Mouse (Mus musculus) megakaryocyte, adult 5-6 weeks (primary cell): ENCODE measurements around the gene Tshz2. TPM values are rescaled to one million over a fixed set of nuclear protein-coding genes. Genes with fewer than 3 reads are reported as not detected.
"Not testable (repeated sequence)": the region's sequence is repeated elsewhere in the genome, so short reads cannot be mapped to it uniquely, and the experiment has no call there.

Source experiments
- ATAC-seq: 2 replicates; pipeline ENCODE4 v1.8.0; 2016; ENCODE audit warnings: mild to moderate bottlenecking, inconsistent platforms; ENCODE audit not compliant: poor library complexity, severe bottlenecking
- total RNA-seq, 2 experiments: library from RNA; stranded (forward) in 1 of 2; stranded (reverse) in 1 of 2; fragments of 153-499, 151-499 nt in 1 of 2; fragments of 221-1000, 200-1000 nt in 1 of 2; gene quantifications; 2 replicates each; pipeline versions ENCODE4 v1.2.3 to v1.2.4; 2015 to 2017

Gene Tshz2
- total RNA-seq, 2 experiments from 2014 or later, result not detected

DNA sequence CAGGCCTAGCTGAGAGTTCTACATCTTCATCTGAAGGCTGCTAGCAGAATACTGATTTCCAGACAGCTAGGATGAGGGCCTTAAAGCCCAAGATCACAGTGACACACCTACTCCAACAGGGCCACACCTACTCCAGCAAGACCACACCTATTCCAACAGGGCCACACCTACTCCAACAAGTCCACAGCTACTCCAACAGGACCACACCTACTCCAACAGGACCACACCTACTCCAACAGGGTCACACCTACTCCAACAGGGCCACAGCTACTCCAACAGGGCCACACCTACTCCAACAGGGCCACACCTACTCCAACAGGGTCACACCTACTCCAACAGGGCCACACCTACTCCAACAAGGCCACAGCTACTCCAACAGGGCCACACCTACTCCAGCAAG, 224.2 kb downstream of the Tshz2 start:
- not testable (repeated sequence) for ATAC-seq

- ATAC-seq, result no peak
Observed at GRCm38 (mm10) chr2:169859078-169859855, 226.5 kb downstream of the Tshz2 start.

- ATAC-seq, result no peak
Observed at GRCm38 (mm10) chr2:169860895-169861294, 228.1 kb downstream of the Tshz2 start.

DNA sequence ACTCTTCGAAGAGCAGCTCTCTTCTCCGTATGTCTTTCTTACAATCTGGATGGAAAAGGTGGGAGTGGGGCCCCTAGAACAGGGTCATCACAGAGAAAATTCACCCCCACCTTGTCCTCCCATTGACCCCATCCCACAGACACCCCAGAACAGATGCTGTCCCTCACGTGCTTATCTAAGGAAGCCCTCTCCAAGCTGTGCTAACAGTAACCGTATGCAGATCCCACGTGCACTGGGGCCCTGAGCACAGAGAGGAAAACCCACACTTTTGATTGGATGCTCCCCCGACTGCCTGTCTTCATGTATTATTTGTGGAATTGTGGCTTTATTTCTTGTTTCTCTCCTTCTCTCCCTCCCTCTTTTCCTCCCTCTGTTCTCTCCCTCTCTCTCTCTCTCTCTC, 229.9 kb downstream of the Tshz2 start:
- no peak for ATAC-seq

DNA sequence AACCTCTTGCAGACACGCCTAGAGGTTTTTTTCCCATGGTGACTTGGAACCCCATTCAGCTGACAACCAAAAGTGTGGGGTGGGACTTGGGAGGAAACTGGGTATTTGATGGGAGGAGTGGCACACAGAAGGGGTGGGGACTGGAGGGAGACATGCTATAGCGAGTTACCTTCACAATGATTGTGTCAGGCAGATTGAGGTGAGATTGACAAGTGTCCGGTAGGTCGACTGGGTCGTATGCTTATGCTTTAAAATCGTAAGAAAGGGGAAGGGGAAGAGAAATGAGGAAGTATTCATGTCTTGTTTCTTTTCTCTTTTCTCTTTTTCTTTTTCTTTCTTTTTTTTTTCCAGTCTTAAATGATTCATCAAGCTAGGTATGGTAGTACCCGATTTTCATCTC, 236.7 kb downstream of the Tshz2 start:
- ATAC-seq, result peak; percentile 27; the same call in 1 of the 2 replicates

DNA sequence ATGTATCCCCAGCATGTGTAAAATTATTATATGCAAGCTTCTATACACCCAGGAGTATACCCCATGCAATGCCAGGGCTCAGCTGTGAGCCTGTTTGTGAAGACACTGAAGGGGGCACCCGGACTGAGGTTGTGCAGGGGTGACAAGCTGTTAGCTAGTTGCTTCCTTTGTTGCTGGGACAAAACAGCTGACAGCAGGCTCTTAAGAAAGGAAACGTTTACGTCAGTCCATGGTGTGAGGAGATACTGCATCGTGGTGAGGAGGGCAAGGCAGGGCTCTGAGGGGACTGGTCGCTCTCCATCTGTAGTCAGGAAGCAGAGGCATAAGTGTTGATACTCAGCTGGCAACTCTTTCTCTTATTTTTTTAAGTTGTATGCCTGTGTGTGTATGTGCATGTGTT, 237.7 kb downstream of the Tshz2 start:
- ATAC-seq, result no peak

- no peak for ATAC-seq
Observed at GRCm38 (mm10) chr2:169871436-169872060, 238.7 kb downstream of the Tshz2 start.

DNA sequence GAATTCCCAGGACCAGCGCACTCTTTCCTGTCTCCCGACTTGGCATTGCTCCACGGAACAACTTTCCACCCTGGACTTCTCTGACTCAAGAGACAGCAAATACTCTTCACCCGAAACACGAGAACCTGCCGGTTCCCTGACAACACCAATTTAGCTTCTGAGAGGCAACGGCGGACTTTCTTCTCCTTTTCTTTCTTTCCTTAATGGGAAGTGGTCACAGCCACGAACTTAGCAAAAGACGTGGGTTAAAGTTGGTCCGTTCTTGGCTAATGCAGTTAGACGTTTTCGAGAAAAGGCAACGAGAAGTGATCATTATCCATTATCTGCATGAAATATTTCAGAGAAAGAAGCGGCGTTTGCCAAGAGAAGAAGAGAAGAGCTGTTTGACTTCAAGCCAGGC, 240.6 kb downstream of the Tshz2 start:
- peak; percentile 72 for ATAC-seq

DNA sequence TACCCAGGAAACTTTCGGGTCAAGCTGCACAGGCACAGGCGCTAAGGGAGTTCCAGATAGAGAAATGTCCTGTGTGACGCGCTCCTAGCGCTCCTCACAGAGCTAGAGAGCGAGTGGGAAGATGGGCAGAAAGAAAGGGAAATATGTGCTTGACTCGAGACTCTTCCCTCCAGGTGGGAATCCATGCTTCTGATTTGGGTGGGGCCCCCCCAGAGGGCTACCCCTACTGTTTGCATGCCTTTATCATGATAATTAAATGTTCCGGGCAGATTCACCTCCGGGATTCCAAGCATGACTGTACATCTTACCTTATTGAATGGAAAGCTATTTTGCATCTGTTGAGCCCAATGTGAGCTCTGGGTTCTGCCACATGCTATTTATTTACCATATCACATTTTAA, 255.1 kb downstream of the Tshz2 start:
- ATAC-seq, result no peak

- no peak for ATAC-seq
Observed at GRCm38 (mm10) chr2:169892441-169893038, 259.7 kb downstream of the Tshz2 start.

GRCm38 (mm10) chr2:169902896-169903295, 270.1 kb downstream of the Tshz2 start:
- no peak for ATAC-seq

GRCm38 (mm10) chr2:169906396-169906795, 273.6 kb downstream of the Tshz2 start:
- ATAC-seq, result no peak

DNA sequence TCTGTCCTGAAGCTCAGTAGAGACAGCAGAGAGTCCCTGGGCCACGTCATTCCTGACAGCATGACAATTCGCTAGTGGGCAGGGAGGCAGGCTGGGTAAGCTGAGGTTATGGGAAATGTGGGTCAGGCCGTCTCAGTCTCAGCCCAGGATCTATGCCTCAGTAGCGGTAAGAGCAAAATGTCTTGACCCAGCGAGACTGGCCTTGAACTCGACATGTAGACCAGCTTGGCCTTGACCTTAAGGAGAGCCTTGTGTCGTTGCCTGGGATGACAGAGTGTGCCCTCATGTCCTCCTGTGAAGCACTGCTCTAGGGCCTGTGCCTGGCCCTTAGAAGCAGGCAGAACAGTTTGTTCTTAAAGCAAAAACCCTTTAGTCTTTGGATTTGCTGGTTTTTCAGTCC, 275.2 kb downstream of the Tshz2 start:
- ATAC-seq, result no peak

- ATAC-seq, result no peak
Observed at GRCm38 (mm10) chr2:169910606-169911005, 277.8 kb downstream of the Tshz2 start.

DNA sequence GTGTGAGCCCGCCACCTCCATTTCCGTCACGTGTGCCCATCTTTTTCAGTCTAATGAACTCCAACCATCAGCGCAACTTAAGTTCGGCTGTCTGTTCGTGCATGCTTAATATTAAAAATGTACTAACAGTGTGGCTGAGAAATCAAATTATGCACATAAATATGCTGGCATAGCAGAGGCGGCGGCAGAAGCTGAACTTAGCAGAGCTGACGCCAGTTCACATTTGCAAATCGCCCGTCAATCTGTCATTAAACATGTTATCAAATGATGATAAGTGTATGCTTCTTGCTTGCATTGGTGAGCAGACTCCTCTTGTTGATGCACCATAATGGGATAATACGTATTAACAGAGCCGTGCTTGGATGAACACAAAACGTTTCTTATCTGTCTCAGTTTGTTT, 280.0 kb downstream of the Tshz2 start:
- no peak for ATAC-seq

DNA sequence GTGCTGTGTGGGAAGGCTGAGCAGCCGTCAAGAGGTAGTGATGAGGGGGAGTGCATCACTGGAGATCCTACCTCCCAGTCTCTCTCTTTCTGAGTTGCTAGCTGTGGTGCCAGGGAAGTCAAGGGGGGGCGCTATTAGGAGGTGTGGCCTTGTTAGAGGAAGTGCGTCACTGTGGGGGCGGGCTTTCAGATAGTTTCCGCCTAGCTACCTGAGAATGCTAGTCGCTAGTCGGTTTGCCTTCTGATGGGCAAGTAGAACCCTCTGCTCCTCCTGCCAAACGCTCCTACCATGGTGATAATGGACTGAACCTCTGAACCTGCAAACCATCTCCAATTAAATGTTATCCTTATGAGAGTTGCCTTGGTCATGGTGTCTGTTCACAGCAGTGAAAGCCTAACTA, 282.1 kb downstream of the Tshz2 start:
- no peak for ATAC-seq

DNA sequence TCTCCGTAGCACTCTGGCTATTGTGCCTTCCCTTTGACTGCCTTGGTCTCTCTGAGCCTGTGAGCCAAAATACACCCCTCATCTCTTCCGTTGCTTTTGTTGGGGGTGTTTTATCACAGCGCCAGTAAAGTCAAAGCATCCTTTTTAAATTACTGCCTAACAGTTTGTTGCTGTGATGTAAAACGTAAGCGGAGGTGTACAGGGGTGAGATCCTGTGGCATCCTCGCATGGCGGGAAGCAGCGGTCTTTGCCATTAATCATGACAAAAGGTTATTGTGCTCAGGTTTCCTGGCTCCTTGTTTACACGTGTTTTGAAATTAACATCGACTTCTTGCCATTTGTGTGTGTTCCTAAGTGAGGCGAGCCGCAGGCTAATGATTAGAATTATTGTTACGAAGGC, 282.5 kb downstream of the Tshz2 start:
- no peak for ATAC-seq

DNA sequence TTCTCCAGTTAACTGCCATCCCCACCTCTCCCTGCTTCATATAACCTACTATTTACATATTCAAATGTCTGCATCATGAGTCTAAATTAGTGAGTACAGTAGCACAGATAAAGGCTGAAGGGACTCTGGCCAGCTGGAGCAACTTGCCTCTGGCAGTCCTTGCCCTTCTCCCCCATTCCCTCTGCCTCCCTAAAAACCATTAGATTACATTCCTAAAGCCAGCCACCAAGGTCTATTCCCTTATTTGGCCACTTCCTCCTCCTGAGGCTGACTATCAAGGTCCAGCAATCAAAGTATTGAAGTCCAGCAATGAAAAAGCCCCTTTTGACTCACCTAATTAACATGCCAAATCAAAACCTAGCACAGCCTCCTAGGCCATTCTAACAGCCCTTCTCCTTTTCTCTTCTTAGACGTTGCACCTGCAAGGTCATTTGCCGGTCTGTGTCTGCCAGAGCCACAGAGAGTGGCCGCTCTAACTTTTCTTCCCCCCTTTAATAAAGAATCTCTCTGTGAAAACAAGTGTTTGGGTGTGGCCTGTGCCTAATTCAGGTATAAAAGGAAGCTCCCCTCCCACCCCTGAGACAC, 286.4 kb downstream of the Tshz2 start:
- ATAC-seq, result no peak

DNA sequence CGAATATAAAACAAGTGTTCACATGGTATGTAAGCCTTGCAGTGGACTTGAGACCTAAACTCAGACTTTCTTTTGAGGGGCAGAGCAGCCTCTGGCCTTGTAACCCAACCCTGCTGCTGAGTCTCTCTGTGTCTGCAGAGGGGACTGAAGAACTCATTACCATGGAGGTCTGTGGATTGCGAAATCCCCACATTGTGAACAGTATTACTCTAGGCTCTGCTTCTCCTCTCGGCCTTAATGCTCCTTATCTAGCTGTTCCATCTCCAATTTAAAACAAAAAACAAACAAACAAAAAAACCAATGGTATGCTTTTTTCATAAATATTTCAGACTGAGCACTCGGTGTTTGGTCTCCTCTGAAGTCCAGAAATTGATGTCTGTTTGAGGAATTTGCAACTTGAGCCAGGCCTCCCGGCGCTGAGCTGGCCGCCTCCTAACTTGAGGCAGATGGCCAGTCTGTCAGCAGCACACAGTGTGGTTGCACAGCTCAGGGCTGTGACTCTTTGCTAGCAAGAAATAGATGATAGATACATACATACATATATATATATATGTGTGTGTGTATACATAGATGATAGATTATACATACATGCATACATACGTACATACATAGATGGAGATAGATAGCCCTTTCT, 291.5 kb downstream of the Tshz2 start:
- no peak for ATAC-seq

DNA sequence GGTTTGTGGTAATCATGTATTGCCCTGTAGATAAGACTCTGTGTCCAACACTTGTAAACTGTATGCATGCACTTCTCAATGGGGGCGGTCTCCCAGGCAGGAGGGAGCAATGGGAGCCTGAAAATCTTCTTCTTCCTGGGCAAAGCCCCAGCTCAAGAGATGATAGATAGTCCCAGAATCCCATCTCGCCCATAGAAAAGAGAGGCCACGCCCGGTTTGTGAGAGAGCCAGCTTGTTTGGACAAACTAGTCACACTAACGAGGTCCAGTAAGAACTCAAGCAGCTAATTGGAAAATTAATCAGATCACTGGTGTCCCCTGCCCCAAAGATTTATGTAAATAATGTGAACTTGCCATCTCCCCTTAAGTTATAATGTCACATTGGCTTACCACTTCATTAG, 292.7 kb downstream of the Tshz2 start:
- no peak for ATAC-seq

DNA sequence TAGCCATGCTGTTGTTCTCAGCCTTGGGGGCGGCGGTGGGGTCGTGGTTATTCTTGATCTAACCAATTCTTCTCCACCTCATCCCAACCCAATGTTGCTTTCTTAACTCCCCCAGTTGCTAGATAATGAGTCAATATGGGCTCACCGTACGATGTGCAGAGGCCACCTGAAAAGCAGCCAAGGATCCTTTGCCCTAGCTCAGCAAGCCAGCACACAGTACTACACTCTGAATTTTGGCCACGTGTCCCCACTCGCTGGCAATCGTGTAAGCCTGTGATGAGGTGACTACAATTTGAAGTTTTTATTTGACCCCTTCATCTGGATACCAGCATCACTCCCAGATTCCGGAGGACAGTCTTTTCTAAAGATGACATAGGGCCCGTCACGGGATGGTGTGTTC, 293.2 kb downstream of the Tshz2 start:
- ATAC-seq, result no peak
